Mouse (Mus musculus) heart, postnatal 4 days (tissue): ENCODE results near the gene Tubb5. TPM values are rescaled to one million over a fixed set of nuclear protein-coding genes. Genes with fewer than 3 reads are reported as not detected.

ENCODE experiments used
- DNase-seq: peaks from one replicate; pipeline ENCODE4 v3.0.0; 2021
- total RNA-seq, 2 experiments: library from RNA; stranded (reverse); gene quantifications; 2 replicates each; pipeline ENCODE4 v1.2.3; 2021

The Tubb5 gene
- total RNA-seq, 2 experiments from 2014 or later = 908 to 913 TPM

GRCm38 (mm10) chr17:35825109-35825850, 12.8 kb downstream of the Tubb5 start:
- DNase-seq = no peak

- no peak for DNase-seq
Measured at GRCm38 (mm10) chr17:35824402-35824801, 13.7 kb downstream of the Tubb5 start.

GRCm38 (mm10) chr17:35822964-35823937, 14.9 kb downstream of the Tubb5 start, which contains the start of gene Flot1:
Gene Flot1 (plus strand): TSS chr17:35823230.
- DNase-seq = peak; percentile 91

- no peak for DNase-seq
Measured at GRCm38 (mm10) chr17:35822564-35822963, 15.5 kb downstream of the Tubb5 start.

GRCm38 (mm10) chr17:35821439-35822430, 16.4 kb downstream of the Tubb5 start, which contains the start of gene Ier3:
Gene Ier3 (plus strand): TSS chr17:35821684.
- peak; percentile 90 for DNase-seq

- no peak for DNase-seq
Measured at GRCm38 (mm10) chr17:35820111-35820510, 18.0 kb downstream of the Tubb5 start.

- DNase-seq = no peak
Measured at GRCm38 (mm10) chr17:35817226-35817625, 20.9 kb downstream of the Tubb5 start.

GRCm38 (mm10) chr17:35816686-35817085, 21.4 kb downstream of the Tubb5 start:
- DNase-seq = no peak

GRCm38 (mm10) chr17:35815836-35816235, 22.3 kb downstream of the Tubb5 start:
- DNase-seq = no peak

GRCm38 (mm10) chr17:35814678-35815077, 23.4 kb downstream of the Tubb5 start:
- DNase-seq = no peak

GRCm38 (mm10) chr17:35813653-35814052, 24.5 kb downstream of the Tubb5 start:
- DNase-seq = no peak

- peak; percentile 98 for DNase-seq
Measured at GRCm38 (mm10) chr17:35813245-35813647, 24.9 kb downstream of the Tubb5 start.

GRCm38 (mm10) chr17:35812736-35813135, 25.4 kb downstream of the Tubb5 start:
- no peak for DNase-seq

GRCm38 (mm10) chr17:35812307-35812706, 25.8 kb downstream of the Tubb5 start:
- no peak for DNase-seq

- no peak for DNase-seq
Measured at GRCm38 (mm10) chr17:35810900-35811648, 27.0 kb downstream of the Tubb5 start.

- DNase-seq = no peak
Measured at GRCm38 (mm10) chr17:35809395-35809794, 28.7 kb downstream of the Tubb5 start.

- no peak for DNase-seq
Measured at GRCm38 (mm10) chr17:35808073-35808472, 30.0 kb downstream of the Tubb5 start.

- DNase-seq = no peak
Measured at GRCm38 (mm10) chr17:35803858-35804399, 34.2 kb downstream of the Tubb5 start.

GRCm38 (mm10) chr17:35803020-35803419, 35.1 kb downstream of the Tubb5 start:
- DNase-seq = no peak

- no peak for DNase-seq
Measured at GRCm38 (mm10) chr17:35800905-35801304, 37.2 kb downstream of the Tubb5 start.

GRCm38 (mm10) chr17:35796835-35797234, 41.3 kb downstream of the Tubb5 start:
- no peak for DNase-seq
